Mouse (Mus musculus) CH12.LX (cell line): ENCODE data around the gene Gtf3c5. TPM values are rescaled to one million over a fixed set of nuclear protein-coding genes. Genes with fewer than 3 reads are reported as not detected.

Experiments used
- DNase-seq: peaks from one replicate; pipeline ENCODE4 v3.0.0-alpha.2; 2013; ENCODE audit errors: extremely low read depth
- H3K27ac ChIP-seq: 2 replicates; pipeline ENCODE4 v1.5.1; 2012; ENCODE audit warnings: low read depth, mild to moderate bottlenecking, control low read depth, moderate library complexity; ENCODE audit not compliant: insufficient read depth
- H3K27me3 ChIP-seq: replicated peaks from 2 replicates; pipeline ENCODE3; 2012; ENCODE audit warnings: inconsistent platforms
- H3K36me3 ChIP-seq, 2 experiments: replicated peaks in 1 of 2; 2 replicates each; pipeline versions ENCODE3 to v1.6.1; 2012; ENCODE audit warnings: inconsistent platforms in 1 of 2, low read length in 1 of 2, mild to moderate bottlenecking in 1 of 2, mixed read lengths in 1 of 2, moderate library complexity in 1 of 2; ENCODE audit not compliant: control insufficient read depth in 1 of 2, insufficient read depth in 1 of 2
- H3K4me1 ChIP-seq, 2 experiments: 2 replicates each; pipeline ENCODE4 v1.6.1; 2012; ENCODE audit warnings: inconsistent platforms in 1 of 2, moderate library complexity in 1 of 2; ENCODE audit not compliant: insufficient read depth in 2 of 2, control insufficient read depth in 1 of 2
- H3K4me2 ChIP-seq: 2 replicates; pipeline ENCODE4 v1.6.1; 2012; ENCODE audit warnings: low read depth, mild to moderate bottlenecking, control low read depth; ENCODE audit not compliant: poor library complexity, insufficient read depth, severe bottlenecking
- H3K4me3 ChIP-seq, 3 experiments: fragments of 150-350 bp in 1 of 3; sonication (generic) in 1 of 3; replicated peaks in 1 of 3; 2 replicates each; pipeline versions ENCODE3 to v1.5.1; 2011 to 2012; ENCODE audit warnings: low read depth in 2 of 3, low read length in 2 of 3, mild to moderate bottlenecking in 2 of 3, moderate library complexity in 2 of 3, control low read depth in 1 of 3, improper control_type of control experiment in 1 of 3, inconsistent platforms in 1 of 3, mixed read lengths in 1 of 3; ENCODE audit not compliant: poor library complexity in 1 of 3
- H3K79me2 ChIP-seq: replicated peaks from 2 replicates; pipeline ENCODE4 v1.6.1; 2012; ENCODE audit warnings: mild to moderate bottlenecking, moderate library complexity; ENCODE audit not compliant: control insufficient read depth, poor library complexity, insufficient read depth, severe bottlenecking; ENCODE audit errors: extremely low read depth
- H3K9ac ChIP-seq: 2 replicates; pipeline ENCODE4 v1.6.1; 2012; ENCODE audit warnings: low read depth, mild to moderate bottlenecking, control low read depth, moderate library complexity; ENCODE audit not compliant: insufficient read depth
- H3K9me3 ChIP-seq: replicated peaks from 2 replicates; pipeline ENCODE3; 2012; ENCODE audit warnings: low read length, inconsistent platforms, mixed read lengths
- BHLHE40 ChIP-seq: IDR thresholded peaks from 2 replicates; pipeline ENCODE4 v1.6.1; 2011; ENCODE audit warnings: mild to moderate bottlenecking, low read depth, low read length, improper control_type of control experiment
- CTCF ChIP-seq, 2 experiments: IDR thresholded peaks in 1 of 2; conservative IDR thresholded peaks in 1 of 2; 2 replicates each; pipeline ENCODE4 v1.5.1; 2011 to 2012; ENCODE audit warnings: low read depth in 2 of 2, low read length in 2 of 2, improper control_type of control experiment in 1 of 2, inconsistent platforms in 1 of 2, mild to moderate bottlenecking in 1 of 2, moderate library complexity in 1 of 2
- ELF1 ChIP-seq: IDR thresholded peaks from 2 replicates; pipeline ENCODE4 v1.6.1; 2014; ENCODE audit warnings: low read depth, mild to moderate bottlenecking, inconsistent platforms, low read length, improper control_type of control experiment
- EP300 ChIP-seq: IDR thresholded peaks from 2 replicates; pipeline ENCODE4 v1.6.1; 2011; ENCODE audit warnings: low read length, improper control_type of control experiment
- ETS1 ChIP-seq: conservative IDR thresholded peaks from 2 replicates; pipeline ENCODE4 v1.6.1; 2012; ENCODE audit warnings: low read depth, mild to moderate bottlenecking, inconsistent platforms, low read length, improper control_type of control experiment, moderate library complexity
- GABPA ChIP-seq: IDR thresholded peaks from 2 replicates; pipeline ENCODE4 v1.6.1; 2012; ENCODE audit warnings: low read depth, low read length, improper control_type of control experiment, inconsistent platforms; ENCODE audit not compliant: insufficient replicate concordance
- HCFC1 ChIP-seq: IDR thresholded peaks from 2 replicates; pipeline ENCODE4 v1.6.1; 2012; ENCODE audit warnings: low read depth, mild to moderate bottlenecking, inconsistent platforms, low read length, improper control_type of control experiment
- IRF4 ChIP-seq: IDR thresholded peaks from 2 replicates; pipeline ENCODE4 v1.6.1; 2014; ENCODE audit warnings: low read depth, mild to moderate bottlenecking, inconsistent platforms, low read length, improper control_type of control experiment
- JUN ChIP-seq: IDR thresholded peaks from 2 replicates; pipeline ENCODE4 v1.6.1; 2011; ENCODE audit warnings: low read depth, mild to moderate bottlenecking, low read length, improper control_type of control experiment, moderate library complexity; ENCODE audit not compliant: insufficient read depth
- JUND ChIP-seq: conservative IDR thresholded peaks from 2 replicates; pipeline ENCODE4 v1.6.1; 2011; ENCODE audit warnings: low read depth, low read length, improper control_type of control experiment
- KAT2A ChIP-seq: IDR thresholded peaks from 2 replicates; pipeline ENCODE4 v1.6.1; 2012; ENCODE audit warnings: low read length, improper control_type of control experiment, inconsistent platforms; ENCODE audit not compliant: insufficient replicate concordance
- MAX ChIP-seq: IDR thresholded peaks from 2 replicates; pipeline ENCODE4 v1.6.1; 2011; ENCODE audit warnings: low read length, improper control_type of control experiment
- MAZ ChIP-seq: IDR thresholded peaks from 2 replicates; pipeline ENCODE4 v1.6.1; 2012; ENCODE audit warnings: low read depth, mild to moderate bottlenecking, inconsistent platforms, low read length, improper control_type of control experiment, moderate library complexity
- MXI1 ChIP-seq: IDR thresholded peaks from 2 replicates; pipeline ENCODE4 v1.6.1; 2011; ENCODE audit warnings: mild to moderate bottlenecking, low read depth, low read length, improper control_type of control experiment
- NELFE ChIP-seq: IDR thresholded peaks from 2 replicates; pipeline ENCODE4 v1.6.1; 2011; ENCODE audit warnings: low read depth, low read length, improper control_type of control experiment
- NRF1 ChIP-seq: IDR thresholded peaks from 2 replicates; pipeline ENCODE4 v1.6.1; 2014; ENCODE audit warnings: low read depth, mild to moderate bottlenecking, inconsistent platforms, low read length, improper control_type of control experiment, moderate library complexity
- PAX5 ChIP-seq: IDR thresholded peaks from 2 replicates; pipeline ENCODE4 v1.6.1; 2012; ENCODE audit warnings: low read length, inconsistent platforms, mixed read lengths
- POLR2A ChIP-seq: IDR thresholded peaks from 2 replicates; pipeline ENCODE4 v1.6.1; 2011; ENCODE audit warnings: low read depth, mild to moderate bottlenecking, improper control_type of control experiment, low read length
- RAD21 ChIP-seq: IDR thresholded peaks from 2 replicates; pipeline ENCODE4 v1.6.1; 2011; ENCODE audit warnings: low read depth, mild to moderate bottlenecking, low read length, improper control_type of control experiment, moderate library complexity
- SIN3A ChIP-seq: IDR thresholded peaks from 2 replicates; pipeline ENCODE4 v1.6.1; 2012; ENCODE audit warnings: low read length, improper control_type of control experiment, inconsistent platforms
- SMC3 ChIP-seq: IDR thresholded peaks from 2 replicates; pipeline ENCODE4 v1.6.1; 2011; ENCODE audit warnings: low read depth, low read length, improper control_type of control experiment
- TBP ChIP-seq: conservative IDR thresholded peaks from 2 replicates; pipeline ENCODE4 v1.6.1; 2011; ENCODE audit warnings: low read depth, low read length, improper control_type of control experiment
- TCF12 ChIP-seq: IDR thresholded peaks from 2 replicates; pipeline ENCODE4 v1.6.1; 2014; ENCODE audit warnings: low read depth, mild to moderate bottlenecking, inconsistent platforms, low read length, improper control_type of control experiment
- USF1 ChIP-seq: IDR thresholded peaks from 2 replicates; pipeline ENCODE4 v1.6.1; 2014; ENCODE audit warnings: low read depth, mild to moderate bottlenecking, inconsistent platforms, low read length, improper control_type of control experiment
- ZMIZ1 ChIP-seq: IDR thresholded peaks from 2 replicates; pipeline ENCODE4 v1.6.1; 2012; ENCODE audit warnings: low read depth, mild to moderate bottlenecking, inconsistent platforms, low read length, improper control_type of control experiment
- ZNF384 ChIP-seq: IDR thresholded peaks from 2 replicates; pipeline ENCODE4 v1.6.1; 2012; ENCODE audit warnings: low read depth, low read length, improper control_type of control experiment, inconsistent platforms
- dilution Hi-C: fragments of 300-500 bp; cut with MboI; formaldehyde crosslinking; loops from 2 replicates; pipeline ENCODE4 v1.14.3; 2020; ENCODE audit warnings: low sequenced_read_pairs; ENCODE audit not compliant: extremely low pct_unique_long_range_greater_than_20kb, extremely low pct_ligation_motif_present
- in situ Hi-C: fragments of 300-500 bp; cut with MboI; formaldehyde crosslinking; loops from 3 replicates; pipeline ENCODE4 v1.14.3; 2019; ENCODE audit warnings: low sequenced_read_pairs, low pct_ligation_motif_present, low pct_unique_long_range_greater_than_20kb, mixed read lengths
- polyA plus RNA-seq: library from polyadenylated mRNA; unstranded; fragments of >175 nt; gene quantifications from 2 replicates; pipeline ENCODE4 v1.2.1, GENCODE M21; 2012; ENCODE audit warnings: low read depth; ENCODE audit not compliant: insufficient read length
- total RNA-seq, 2 experiments: library from RNA; depleted of rRNA; stranded (reverse); fragments of 300-350 nt in 1 of 2; fragments of >200 nt in 1 of 2; gene quantifications; 2 replicates each; pipeline ENCODE4 v1.2.3; 2012 to 2014

Gtf3c5 gene
- total and polyA plus RNA-seq, 3 experiments = 8.6 to 27.4 (median 12.5) TPM

- peak; percentile 65 for DNase-seq
- in situ Hi-C loops (no loop called here), dilution Hi-C loops (no loop called here)
- Histone ChIP-seq H3K27me3 (peaks cover 36% of the 10 kb centered on the region), H3K9me3 (peaks cover 9% of the 10 kb centered on the region), H3K9ac (peak overlapping the region; percentile 58), H3K36me3 (no peaks in the 10 kb centered on the region), H3K27ac (peak overlapping the region; percentile 10; the same call in 1 of the 2 replicates), H3K4me2 (peak overlapping the region; percentile 95), H3K4me3 (no peak overlapping the region), H3K4me1 (peaks cover 8 to 37% of the 10 kb centered on the region in 2 experiments; a peak in 2 of 4 replicates), H3K79me2 (no peaks in the 10 kb centered on the region)
- no peak for TF ChIP-seq HCFC1
- TF ChIP-seq SMC3 = peak; percentile 67
- TF ChIP-seq ELF1 = no peak; the same call in 1 of the 2 replicates
- no peak for TF ChIP-seq TBP
- peak; percentile 21; the same call in 1 of the 2 replicates for TF ChIP-seq ETS1
- peak; percentile 41; the same call in 1 of the 2 replicates for TF ChIP-seq EP300
- TF ChIP-seq CTCF (conservative IDR thresholded peaks at IDR 0.05 in 1 of 2, IDR thresholded peaks at IDR 0.05 in 1 of 2; ENCODE audit: low read depth in 2 of 2, low read length in 2 of 2) = peak; percentile 51 to 85; a peak in 3 of 4 replicates
- TF ChIP-seq NELFE = 0 out of 2 replicates have a peak, but pooled peaks have one; percentile 11
- peak; percentile 67 for TF ChIP-seq RAD21
- no peak for TF ChIP-seq PAX5
- no peak for TF ChIP-seq POLR2A
- TF ChIP-seq TCF12 = no peak
- TF ChIP-seq NRF1 = no peak
- TF ChIP-seq KAT2A = no peak
- TF ChIP-seq JUN = no peak
- no peak for TF ChIP-seq MAX
- no peak for TF ChIP-seq MXI1
- TF ChIP-seq IRF4 = peak; percentile 61; the same call in 1 of the 2 replicates
- TF ChIP-seq SIN3A = no peak
- TF ChIP-seq MAZ = no peak
- peak; percentile 47; the same call in 1 of the 2 replicates for TF ChIP-seq BHLHE40
- TF ChIP-seq ZNF384 = peak; percentile 58
- TF ChIP-seq ZMIZ1 = no peak
- no peak for TF ChIP-seq GABPA
- TF ChIP-seq JUND = no peak
- TF ChIP-seq USF1 = no peak
These were observed 39.1 kb upstream of the Gtf3c5 start for GRCm38 (mm10) chr2:28622521-28623124.
